Mouse (Mus musculus) intestine, embryonic 14.5 days (tissue): ENCODE data around the gene Sema4f. TPM values are rescaled to one million over a fixed set of nuclear protein-coding genes. Genes with fewer than 3 reads are reported as not detected.

ENCODE experiments used
- ATAC-seq: fragments of 200-750 bp; cut with Nextera tagmentation; replicated peaks from 2 replicates; pipeline ENCODE4 v1.8.0; 2017; ENCODE audit warnings: low read depth, moderate number of reproducible peaks, moderate TSS enrichment, moderate library complexity; ENCODE audit not compliant: low FRiP score, low TSS enrichment
- DNase-seq: peaks from one replicate; pipeline ENCODE4 v3.0.0-alpha.2; 2018; ENCODE audit warnings: low spot score
- H3K27ac ChIP-seq: fragments of 300-500 bp; sonication (generic); 2 replicates; pipeline ENCODE4 v1.5.1; 2014; ENCODE audit warnings: low read depth, mild to moderate bottlenecking, control low read depth
- H3K27me3 ChIP-seq: fragments of 300-500 bp; sonication (generic); replicated peaks from 2 replicates; pipeline ENCODE4 v1.6.1; 2014; ENCODE audit warnings: low read length, control low read depth; ENCODE audit not compliant: control insufficient read depth, insufficient read depth
- H3K36me3 ChIP-seq: fragments of 300-500 bp; sonication (generic); 2 replicates; pipeline ENCODE4 v1.6.1; 2014; ENCODE audit warnings: low read length, control low read depth; ENCODE audit not compliant: control insufficient read depth, insufficient read depth
- H3K4me1 ChIP-seq: fragments of 300-500 bp; sonication (generic); replicated peaks from 2 replicates; pipeline ENCODE4 v1.6.1; 2014; ENCODE audit warnings: low read length, control low read depth, mixed read lengths; ENCODE audit not compliant: control insufficient read depth, insufficient read depth
- H3K4me2 ChIP-seq: fragments of 300-500 bp; sonication (generic); 2 replicates; pipeline ENCODE4 v1.6.1; 2014; ENCODE audit warnings: low read length
- H3K4me3 ChIP-seq: fragments of 300-500 bp; sonication (generic); 2 replicates; pipeline ENCODE4 v1.5.1; 2014; ENCODE audit warnings: low read depth, low read length, control low read depth, mixed read lengths
- H3K9ac ChIP-seq: fragments of 300-500 bp; sonication (generic); 2 replicates; pipeline ENCODE4 v1.6.1; 2014; ENCODE audit warnings: mild to moderate bottlenecking, low read length
- H3K9me3 ChIP-seq: fragments of 300-500 bp; sonication (generic); 2 replicates; pipeline ENCODE4 v1.6.1; 2016; ENCODE audit warnings: low read length, control low read depth; ENCODE audit not compliant: control insufficient read depth
- WGBS: fragments of 180-500 bp; shearing (Covaris S2); extraction: QIAGEN DNeasy Blood & Tissue Kit; methylation state at CpG from one replicate; pipeline ENCODE4 v1.1.7; 2014; 5-methylcytosine and 5-hydroxymethylcytosine counted together
- polyA plus RNA-seq: library from polyadenylated mRNA; unstranded; fragments of >200 nt; fragmentation: Nextera tagmentation; extraction: Ambion mirVana; gene quantifications from 2 replicates; pipeline ENCODE4 v1.2.1, GENCODE M21; 2014

The Sema4f gene
- polyA plus RNA-seq, 1 experiment from 2014 or later: 1.5 TPM

DNA sequence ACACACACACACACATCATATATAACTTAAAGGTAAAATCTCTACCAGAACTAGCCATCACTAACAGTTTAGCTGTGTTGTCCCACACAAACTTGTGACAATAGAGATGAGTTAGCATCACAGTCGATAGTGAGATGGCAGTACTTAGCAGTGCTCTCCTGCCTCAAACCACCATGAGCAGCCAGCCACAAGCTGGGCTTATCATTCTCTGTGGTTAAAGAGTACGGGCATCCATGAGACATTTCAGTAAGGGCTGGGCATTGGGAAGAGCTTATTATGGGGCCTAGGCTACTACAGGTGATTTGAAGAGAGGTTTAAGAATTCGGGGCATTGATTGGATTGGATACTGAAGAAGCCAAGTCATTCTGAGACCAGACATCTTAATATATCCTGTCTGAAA, 32.6 kb downstream of the Sema4f start:
- H3K27ac ChIP-seq: no peak overlapping the region
- no peak for ATAC-seq
- DNase-seq: no peak
- no peak overlapping the region for H3K4me2 ChIP-seq
- H3K4me3 ChIP-seq: no peak overlapping the region
- no peak overlapping the region for H3K9ac ChIP-seq
- no peaks in the 10 kb centered on the region for H3K9me3 ChIP-seq
- H3K4me1 ChIP-seq: no peaks in the 10 kb centered on the region
- no peaks in the 10 kb centered on the region for H3K36me3 ChIP-seq
- 92% methylated on average over 3 of the region's 3 CpGs for WGBS
- no peaks in the 10 kb centered on the region for H3K27me3 ChIP-seq

DNA sequence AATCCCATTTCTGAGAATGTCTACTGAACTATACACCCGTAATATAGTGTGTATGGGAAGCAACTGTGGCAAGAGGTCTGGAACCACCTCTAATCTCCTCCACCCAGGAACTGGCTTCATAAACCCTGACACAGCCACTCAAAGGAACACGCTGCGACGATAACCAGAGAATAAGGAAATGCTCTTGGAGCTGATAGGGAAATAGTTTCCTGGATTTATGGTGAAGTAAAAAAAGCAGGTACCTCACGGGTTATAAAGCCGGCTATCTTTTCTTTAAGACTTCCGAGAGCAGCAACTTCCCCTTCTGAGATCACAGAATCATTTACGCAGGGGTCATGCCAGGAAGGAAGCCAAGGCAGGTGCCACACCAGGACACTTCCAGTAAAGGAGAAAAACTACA, 37.0 kb downstream of the Sema4f start:
- no peak overlapping the region for H3K9ac ChIP-seq
- no peak for DNase-seq
- no peaks in the 10 kb centered on the region for H3K27me3 ChIP-seq
- 0 out of 2 replicates have a peak overlapping the region, but pooled peaks have one; percentile 2 for H3K4me2 ChIP-seq
- WGBS: 30% methylated on average over 8 of the region's 8 CpGs
- H3K4me3 ChIP-seq: no peak overlapping the region
- ATAC-seq: no peak
- no peaks in the 10 kb centered on the region for H3K9me3 ChIP-seq
- peaks cover 15% of the 10 kb centered on the region; the same call in 1 of the 2 replicates for H3K4me1 ChIP-seq
- no peaks in the 10 kb centered on the region for H3K36me3 ChIP-seq
- no peak overlapping the region for H3K27ac ChIP-seq

DNA sequence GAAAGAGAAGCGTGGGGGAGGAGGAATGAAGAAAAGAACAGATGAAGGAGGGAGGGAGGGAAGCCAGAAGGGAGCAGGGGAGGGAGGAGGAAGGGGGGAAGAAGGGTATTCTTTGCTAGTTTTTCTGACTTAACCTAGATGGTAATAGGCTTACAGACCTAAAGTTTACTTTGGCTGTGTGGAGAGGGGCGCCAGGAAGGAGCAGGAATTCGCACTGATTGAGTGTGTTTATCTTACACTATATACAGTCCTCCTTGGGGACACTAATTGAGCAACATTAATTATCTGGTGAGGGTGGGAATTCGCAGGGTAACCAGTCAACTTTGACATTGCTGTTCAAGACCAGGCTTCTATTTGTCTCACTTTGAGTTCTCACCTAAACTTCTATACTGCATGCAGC, 40.8 kb downstream of the Sema4f start:
- ATAC-seq (peak; percentile 84), DNase-seq (no peak)
- WGBS: 20% methylated on average over 4 of the region's 4 CpGs
- no peaks in the 10 kb centered on the region for H3K36me3 ChIP-seq
- H3K27me3 ChIP-seq: no peaks in the 10 kb centered on the region
- H3K4me2 ChIP-seq: no peak overlapping the region
- H3K4me1 ChIP-seq: peaks cover 15% of the 10 kb centered on the region; the same call in 1 of the 2 replicates
- no peak overlapping the region for H3K4me3 ChIP-seq
- H3K27ac ChIP-seq: peak overlapping the region; percentile 84
- H3K9ac ChIP-seq: no peak overlapping the region
- no peaks in the 10 kb centered on the region for H3K9me3 ChIP-seq

DNA sequence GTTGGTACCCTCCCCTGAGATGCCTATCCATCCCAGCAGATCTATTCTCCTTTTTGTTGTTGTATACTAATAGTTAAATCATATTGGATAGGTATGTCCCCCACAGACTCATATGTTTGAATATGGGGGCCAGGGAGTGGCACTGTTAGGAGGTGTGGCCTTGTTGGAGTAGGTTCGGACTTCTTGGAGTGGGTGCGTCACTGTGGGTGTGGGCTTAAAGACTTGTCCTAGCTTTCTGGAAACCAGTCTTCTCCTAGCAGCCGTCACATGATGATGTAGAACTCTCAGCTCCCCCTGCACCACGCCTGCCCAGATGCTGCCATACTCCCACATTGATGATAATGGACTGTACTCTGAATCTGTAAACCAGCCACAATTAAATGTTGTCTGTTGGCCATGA, 41.3 kb downstream of the Sema4f start:
- no peak for DNase-seq
- Histone ChIP-seq H3K4me2 (no peak overlapping the region), H3K9ac (no peak overlapping the region), H3K4me1 (peaks cover 15% of the 10 kb centered on the region; the same call in 1 of the 2 replicates), H3K27ac (peak overlapping the region; percentile 84), H3K9me3 (no peaks in the 10 kb centered on the region), H3K4me3 (no peak overlapping the region), H3K27me3 (no peaks in the 10 kb centered on the region), H3K36me3 (no peaks in the 10 kb centered on the region)
- ATAC-seq: peak; percentile 29; the same call in 1 of the 2 replicates
- 41% methylated on average over 4 of the region's 4 CpGs for WGBS

DNA sequence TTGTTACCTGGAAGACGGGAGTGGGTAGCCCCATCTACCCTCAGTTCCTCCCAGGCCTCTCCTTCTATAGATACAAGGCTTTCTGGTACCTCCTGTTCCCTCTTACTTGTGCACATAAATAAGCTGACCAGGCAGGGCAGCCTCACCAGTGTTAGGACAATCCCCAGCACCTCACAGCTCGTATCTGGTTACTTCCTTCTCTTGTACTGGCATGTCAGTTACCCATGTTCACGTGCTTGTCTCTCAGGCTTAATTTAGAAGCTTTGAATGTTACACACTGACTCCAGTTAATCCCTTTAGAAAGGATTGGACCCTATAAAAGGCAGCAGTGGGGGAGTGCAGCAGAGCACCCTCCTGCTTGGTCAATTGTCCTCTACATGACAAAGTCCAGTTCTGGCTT, 42.3 kb downstream of the Sema4f start:
- ATAC-seq: no peak
- H3K27me3 ChIP-seq: no peaks in the 10 kb centered on the region
- H3K9me3 ChIP-seq: no peaks in the 10 kb centered on the region
- H3K27ac ChIP-seq: no peak overlapping the region; the same call in 1 of the 2 replicates
- H3K9ac ChIP-seq: no peak overlapping the region
- H3K4me1 ChIP-seq: peaks cover 15% of the 10 kb centered on the region; the same call in 1 of the 2 replicates
- H3K4me3 ChIP-seq: no peak overlapping the region
- no peak for DNase-seq
- H3K4me2 ChIP-seq: no peak overlapping the region
- 54% methylated on average over 3 of the region's 3 CpGs for WGBS
- H3K36me3 ChIP-seq: no peaks in the 10 kb centered on the region

DNA sequence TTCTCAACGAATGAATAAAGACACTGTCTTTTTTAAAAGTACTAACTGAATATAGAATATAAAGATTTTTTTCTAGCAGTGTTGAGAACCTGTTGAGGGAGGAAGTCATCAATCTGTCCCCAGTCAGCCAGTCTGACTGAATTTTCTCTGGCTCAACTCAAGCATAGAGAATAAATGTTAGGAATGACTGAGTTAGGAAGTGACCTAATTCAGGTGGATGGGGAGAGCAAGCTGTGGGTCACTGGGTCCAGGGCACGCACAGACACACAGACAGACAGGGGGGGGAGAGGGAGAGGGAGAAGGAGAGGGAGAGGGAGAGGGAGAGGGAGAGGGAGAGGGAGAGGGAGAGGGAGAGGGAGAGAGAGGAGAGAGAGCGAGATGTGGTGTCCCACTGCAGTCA, 46.2 kb downstream of the Sema4f start:
- H3K36me3 ChIP-seq: no peaks in the 10 kb centered on the region
- DNase-seq: no peak
- H3K4me3 ChIP-seq: no peak overlapping the region
- H3K4me1 ChIP-seq: peaks cover 12% of the 10 kb centered on the region
- 38% methylated on average over 3 of the region's 3 CpGs for WGBS
- H3K4me2 ChIP-seq: no peak overlapping the region
- no peaks in the 10 kb centered on the region for H3K27me3 ChIP-seq
- no peak for ATAC-seq
- H3K9ac ChIP-seq: no peak overlapping the region
- H3K27ac ChIP-seq: no peak overlapping the region
- no peaks in the 10 kb centered on the region for H3K9me3 ChIP-seq

DNA sequence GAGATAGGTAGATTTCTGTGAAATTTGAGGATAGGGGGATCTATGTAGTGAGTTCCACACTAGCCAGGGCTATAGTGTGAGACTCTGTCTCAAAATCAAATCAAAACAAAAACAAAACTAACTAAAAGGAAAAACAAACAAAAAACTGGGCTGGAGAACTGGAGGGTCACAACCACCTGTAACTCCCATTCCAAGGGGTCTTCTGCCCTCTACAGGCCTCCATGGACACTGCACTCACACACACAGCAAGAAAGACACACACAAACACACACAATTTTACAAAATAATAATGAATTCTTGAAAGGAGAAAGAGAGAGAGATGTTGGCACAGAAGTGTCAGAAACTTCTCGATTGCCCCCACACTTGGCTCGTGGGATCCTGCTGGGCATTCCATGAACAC, 47.0 kb downstream of the Sema4f start:
- H3K4me3 ChIP-seq: no peak overlapping the region
- H3K27ac ChIP-seq: no peak overlapping the region

DNA sequence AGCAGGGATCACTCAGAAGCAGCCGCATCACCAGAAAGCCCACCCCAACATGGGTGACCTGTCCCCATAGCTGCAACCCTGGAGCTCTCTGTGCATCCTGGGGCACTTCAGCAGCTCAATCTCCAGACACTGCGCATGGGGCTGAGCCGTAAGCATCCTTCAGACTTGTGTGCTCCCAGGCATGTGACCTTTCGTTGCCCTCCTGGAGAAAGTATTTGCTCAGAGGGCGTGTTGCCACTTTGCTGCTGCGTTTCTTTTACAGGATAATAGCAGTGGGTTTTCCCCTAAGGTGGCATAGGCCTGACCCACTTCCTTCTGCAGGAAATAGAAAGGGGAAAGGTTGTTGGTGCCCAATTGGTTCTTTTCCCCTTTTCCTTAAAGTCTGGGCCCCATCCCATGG, 48.1 kb downstream of the Sema4f start:
- peaks cover 5% of the 10 kb centered on the region; the same call in 1 of the 2 replicates for H3K4me1 ChIP-seq
- 23% methylated on average over 6 of the region's 6 CpGs for whole genome bisulfite sequencing
- no peaks in the 10 kb centered on the region for H3K36me3 ChIP-seq
- no peak overlapping the region for H3K9ac ChIP-seq
- H3K27ac ChIP-seq: no peak overlapping the region
- ATAC-seq (peak; percentile 78), DNase-seq (no peak)
- no peak overlapping the region for H3K4me3 ChIP-seq
- no peaks in the 10 kb centered on the region for H3K9me3 ChIP-seq
- H3K27me3 ChIP-seq: no peaks in the 10 kb centered on the region
- no peak overlapping the region for H3K4me2 ChIP-seq

More for the DNA sequence above, 47.0 kb downstream of the Sema4f start:
- no peak overlapping the region for H3K9ac ChIP-seq
- ATAC-seq: no peak
- no peaks in the 10 kb centered on the region for H3K27me3 ChIP-seq
- H3K9me3 ChIP-seq: no peaks in the 10 kb centered on the region
- H3K36me3 ChIP-seq: no peaks in the 10 kb centered on the region
- H3K4me2 ChIP-seq: no peak overlapping the region
- no peak for DNase-seq
- WGBS: 79% methylated on average over 2 of the region's 2 CpGs
- peaks cover 5% of the 10 kb centered on the region; the same call in 1 of the 2 replicates for H3K4me1 ChIP-seq

DNA sequence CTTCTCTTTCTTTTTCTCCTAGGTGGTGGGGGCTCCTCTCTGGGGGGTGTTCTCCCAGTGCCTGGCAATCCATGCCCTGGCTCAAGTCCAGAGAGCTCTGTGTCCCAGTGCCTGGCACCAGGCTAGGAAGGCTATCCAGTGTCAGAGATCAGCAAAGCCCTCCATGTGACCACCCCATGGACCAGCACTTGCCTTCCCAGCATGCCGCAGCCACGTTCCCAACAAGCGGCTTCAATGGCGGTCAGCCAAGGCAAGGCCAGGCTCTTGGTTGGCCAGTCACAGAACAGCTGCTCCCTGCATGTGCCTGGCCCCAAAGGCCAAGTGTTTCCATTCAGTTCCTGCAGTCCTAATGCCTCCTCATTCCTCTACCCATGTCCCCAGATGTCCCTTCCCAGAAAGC, 53.2 kb downstream of the Sema4f start:
- Histone ChIP-seq H3K4me2 (no peak overlapping the region), H3K9me3 (no peaks in the 10 kb centered on the region), H3K36me3 (no peaks in the 10 kb centered on the region), H3K4me3 (no peak overlapping the region), H3K27me3 (no peaks in the 10 kb centered on the region), H3K27ac (no peak overlapping the region), H3K9ac (no peak overlapping the region), H3K4me1 (peaks cover 4% of the 10 kb centered on the region; the same call in 1 of the 2 replicates)
- ATAC-seq: no peak
- no peak for DNase-seq
- 93% methylated on average over 4 of the region's 4 CpGs for WGBS
